15 mouse cellular contexts compared by ENCODE assay signal in the genomic region with DNA sequence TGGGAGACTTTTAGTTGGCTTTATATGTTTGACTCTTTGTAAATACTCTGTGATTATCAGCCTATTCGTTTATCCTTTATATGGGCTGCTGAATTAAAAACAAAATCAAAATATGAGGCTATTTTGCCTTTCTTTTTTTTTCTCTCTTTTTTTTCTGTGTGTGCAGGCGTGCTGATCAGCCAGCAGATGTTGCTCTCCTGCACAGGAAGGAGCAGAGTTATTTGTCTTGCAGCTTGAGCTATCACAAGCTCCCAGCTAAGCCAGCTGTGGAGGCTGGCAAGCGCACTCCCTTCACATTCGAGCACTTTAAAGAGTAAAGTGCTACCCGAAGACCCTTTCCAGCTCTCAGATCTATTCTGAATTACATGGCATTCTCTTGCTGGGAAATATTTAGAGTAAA.
DNase-seq lines count a peak whose midpoint lies in the region; TF ChIP-seq lines count a peak whose summit lies in the region.
"Had no signal": no experiment of that assay in that cellular context is flagged by ENCODE, and none has a peak within 500 bp of the region (broad histone marks: within the 10 kb centered on the region; RNA-seq: fewer than 3 reads in every experiment).

No protein-coding gene starts in this region.

- H3K27me3 ChIP-seq in cerebellum, adult 2 months (ENCODE audit: control insufficient read depth, insufficient read depth, low read length) = no peaks in the 10 kb centered on the region
- H3K27me3 ChIP-seq: heart, embryonic 15.5 days; hindbrain, embryonic 13.5 days; kidney, embryonic 15.5 days had no signal

- 64% methylated on average over 5 of the region's 5 CpGs for WGBS in cerebellum, adult 2 months

- H3K4me1 ChIP-seq in cerebellum, adult 2 months (ENCODE audit: control insufficient read depth, insufficient read depth, low read length) = no peaks in the 10 kb centered on the region
- H3K4me1 ChIP-seq: heart, embryonic 15.5 days; kidney, embryonic 15.5 days; limb, embryonic 10.5 days had no signal

- DNase-seq in embryo, embryonic 10 days (ENCODE audit: low spot score) = peak; percentile 11
- DNase-seq in embryo, embryonic 9.5 days (ENCODE audit: extremely low spot score) = no peak
- DNase-seq in kidney, postnatal 10 days = peak; percentile 5
- DNase-seq in kidney, postnatal 25 days = no peak
- DNase-seq in A20 (ENCODE audit: low read depth, low spot score) = peak; percentile 7
- DNase-seq in naive thymus-derived CD4-positive, alpha-beta T cell, adult 2 months (ENCODE audit: low read depth) = peak; percentile 45
- DNase-seq in cerebellum, adult 2 months = no peak
- no peak for DNase-seq in urinary bladder, postnatal 14 days (ENCODE audit: low spot score)
- DNase-seq: adrenal gland, adult 8-10 months; cerebellum, postnatal 25 days had no signal

- H3K4me3 ChIP-seq in cerebellum, adult 2 months (replicated peaks; ENCODE audit: insufficient read depth, low read depth, low read length) = no peak overlapping the region
- H3K4me3 ChIP-seq: heart, embryonic 15.5 days; hindbrain, embryonic 13.5 days; kidney, embryonic 15.5 days; limb, embryonic 10.5 days had no signal

- H3K27ac ChIP-seq in cerebellum, adult 2 months (ENCODE audit: insufficient read depth, low read length) = no peak overlapping the region
- H3K27ac ChIP-seq: heart, embryonic 15.5 days; hindbrain, embryonic 13.5 days; kidney, embryonic 15.5 days; limb, embryonic 10.5 days; liver, embryonic 14.5 days had no signal

- TF ChIP-seq POLR2A in cerebellum, adult 2 months (IDR thresholded peaks at IDR 0.05; ENCODE audit: borderline replicate concordance, insufficient read depth, low read length) = no peak

- TF ChIP-seq CTCF in cerebellum, adult 2 months (IDR thresholded peaks at IDR 0.05; ENCODE audit: borderline replicate concordance, insufficient read depth, low read depth, low read length) = no peak

Comparison
In these comparisons a context has a peak if more than half of its experiments do, and no peak if none do; other contexts are left out.
1. DNase-seq: peak in embryo, embryonic 10 days (single experiment), kidney, postnatal 10 days (single experiment), A20 (single experiment) and naive thymus-derived CD4-positive, alpha-beta T cell, adult 2 months (single experiment); none in embryo, embryonic 9.5 days (single experiment), kidney, postnatal 25 days (0 of 2), cerebellum, adult 2 months (0 of 2) and urinary bladder, postnatal 14 days (single experiment).